Mouse (Mus musculus): ENCODE measurements around the gene Cdkn2b.

GRCm38 (mm10) chr4:89282661-89283060, 28.2 kb downstream of the Cdkn2b start:
- no peak for TF ChIP-seq EP300 (optimal IDR thresholded peaks at IDR 0.05)
- no peak for TF ChIP-seq CTCF (IDR thresholded peaks at IDR 0.05; ENCODE audit: low read depth)

Measured in stomach, postnatal 0 days (tissue).